Mouse (Mus musculus) 3T3-L1 (cell line): ENCODE measurements at regions not wholly inside any gene's neighbourhood (a gene's known extent, or its start where the extent isn't known, plus 50 kb on each side); places are given as distances from the start of the nearest gene placed in this dataset.

Experiments used
- DNase-seq: peaks from one replicate; pipeline ENCODE4 v3.0.0-alpha.2; 2015; ENCODE audit warnings: low read depth, low spot score

- DNase-seq: no peak
These were observed 175.7 kb upstream of the Spag17 start for GRCm38 (mm10) chr3:99709506-99709905.

GRCm38 (mm10) chr3:99716381-99716780, 168.8 kb upstream of the Spag17 start:
- DNase-seq: no peak

DNA sequence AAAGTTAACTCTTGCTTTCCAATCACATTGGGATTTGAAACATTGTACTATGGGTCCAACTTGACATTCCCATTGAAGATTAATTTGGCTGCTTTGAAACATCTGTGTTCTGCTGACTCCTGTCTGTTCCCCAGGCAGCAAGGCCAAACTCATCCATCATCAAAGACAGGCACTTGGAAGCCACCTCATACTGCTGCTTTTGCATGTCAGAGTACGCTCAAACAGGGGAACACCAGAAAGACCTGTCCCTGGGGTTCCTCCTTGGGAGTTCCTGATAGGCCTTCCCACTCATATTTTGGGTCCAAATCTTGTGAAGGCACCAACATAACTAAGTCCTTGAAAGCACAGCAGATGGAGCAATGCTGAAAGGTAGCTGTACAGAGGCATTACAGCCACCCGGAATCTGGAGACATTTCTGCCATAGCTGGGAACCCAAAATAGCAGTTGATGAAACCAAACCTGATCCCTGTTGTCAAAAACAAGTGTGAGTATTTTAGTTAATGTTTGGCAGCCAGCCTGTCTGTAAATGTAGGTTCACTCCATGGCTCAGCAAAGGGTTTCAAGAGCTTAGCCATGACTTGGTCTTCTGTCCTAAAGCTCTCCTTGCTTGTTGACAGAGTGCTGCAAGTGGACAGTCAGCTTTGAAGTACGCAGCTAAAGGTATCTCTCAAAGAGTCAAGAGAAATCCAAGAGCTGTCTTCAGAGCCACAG, 147.0 kb upstream of the Spag17 start:
- no peak for DNase-seq

DNA sequence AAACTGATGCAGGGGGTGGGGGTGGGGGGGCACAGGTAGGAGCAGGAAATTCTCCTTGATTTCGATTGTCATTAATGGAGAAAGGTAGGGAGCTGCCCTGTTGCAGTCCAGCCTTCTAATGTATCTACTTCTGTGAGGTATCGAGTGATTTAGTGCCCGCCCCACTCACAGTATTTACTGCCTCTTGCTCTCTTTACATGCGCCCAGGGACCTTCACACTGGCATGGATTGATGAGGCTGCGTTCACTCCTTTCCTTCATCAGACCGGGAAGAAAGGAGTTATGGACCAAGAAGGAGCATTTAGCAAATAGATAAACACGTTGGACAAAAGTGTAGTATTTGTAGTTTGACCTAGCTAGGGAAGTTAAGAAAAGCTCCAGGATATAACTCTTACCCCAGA, 145.6 kb upstream of the Spag17 start:
- no peak for DNase-seq

GRCm38 (mm10) chr3:99741249-99742222, 143.7 kb upstream of the Spag17 start:
- no peak for DNase-seq

DNA sequence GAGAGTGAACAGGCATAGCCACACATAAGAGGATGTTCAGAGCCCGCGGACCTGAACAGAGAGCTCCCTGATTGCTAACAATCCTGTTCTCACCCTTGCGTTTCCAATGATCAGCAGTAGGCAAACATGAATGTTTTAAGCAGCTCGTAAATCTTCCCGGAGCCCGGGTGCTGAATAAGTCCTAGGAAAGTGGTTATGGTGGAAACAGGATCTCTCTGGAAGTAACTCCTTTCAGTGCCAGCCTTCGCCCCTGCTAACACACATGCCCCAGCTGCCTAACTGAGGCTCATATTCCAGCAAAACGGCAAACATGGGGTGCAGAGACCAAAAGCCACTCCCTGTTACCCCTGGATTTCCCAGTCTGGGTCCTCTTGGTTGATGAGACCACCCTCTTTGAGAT, 135.5 kb upstream of the Spag17 start:
- DNase-seq: no peak

GRCm38 (mm10) chr3:99778526-99778925, 106.7 kb upstream of the Spag17 start:
- DNase-seq: no peak

- no peak for DNase-seq
These were observed 99.2 kb upstream of the Spag17 start for GRCm38 (mm10) chr3:99785955-99786529.

DNA sequence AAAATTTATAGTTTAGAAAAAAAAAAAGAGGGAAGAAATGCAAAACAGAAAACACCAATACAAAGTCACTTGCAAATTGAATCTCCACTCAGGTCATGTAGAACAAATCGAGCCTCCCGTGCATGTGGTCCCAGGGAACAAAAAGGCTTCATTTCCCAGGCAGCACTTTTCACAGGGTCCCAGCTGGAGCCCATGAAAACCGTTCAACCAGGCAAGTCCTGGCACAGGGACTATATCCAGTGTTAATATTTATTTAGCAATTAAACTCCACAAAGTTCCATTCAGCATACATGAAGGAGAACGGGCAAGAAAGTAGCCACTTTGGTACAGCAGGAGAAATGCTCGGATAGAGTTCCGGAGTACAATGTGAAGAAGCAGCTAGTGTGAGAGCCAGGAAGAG, 93.9 kb upstream of the Spag17 start:
- no peak for DNase-seq

- DNase-seq: peak; percentile 28
These were observed 91.6 kb upstream of the Spag17 start for GRCm38 (mm10) chr3:99793622-99794021.

GRCm38 (mm10) chr3:99795835-99796234, 89.4 kb upstream of the Spag17 start:
- DNase-seq: no peak

DNA sequence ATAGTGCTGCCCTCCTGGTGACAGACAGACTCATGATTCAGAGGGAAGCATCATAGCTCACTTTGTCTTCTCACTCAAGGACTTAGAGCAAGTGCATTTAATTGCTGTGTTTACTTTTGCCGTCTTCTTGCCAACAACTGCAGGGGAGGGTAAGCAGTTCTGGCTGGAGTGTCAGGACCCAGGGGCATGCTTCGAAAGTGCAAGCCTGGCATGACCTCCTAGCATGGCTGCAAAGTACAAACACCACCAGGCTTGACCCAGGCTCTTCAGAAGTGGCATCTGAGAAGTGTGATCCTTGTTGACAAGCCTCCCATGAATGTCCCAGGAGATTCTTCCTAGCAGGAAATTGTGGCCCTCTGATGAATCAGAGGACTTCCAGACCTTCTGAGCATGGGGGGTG, 87.4 kb upstream of the Spag17 start:
- no peak for DNase-seq

- DNase-seq: no peak
These were observed 74.7 kb upstream of the Spag17 start for GRCm38 (mm10) chr3:99810532-99810931.

DNA sequence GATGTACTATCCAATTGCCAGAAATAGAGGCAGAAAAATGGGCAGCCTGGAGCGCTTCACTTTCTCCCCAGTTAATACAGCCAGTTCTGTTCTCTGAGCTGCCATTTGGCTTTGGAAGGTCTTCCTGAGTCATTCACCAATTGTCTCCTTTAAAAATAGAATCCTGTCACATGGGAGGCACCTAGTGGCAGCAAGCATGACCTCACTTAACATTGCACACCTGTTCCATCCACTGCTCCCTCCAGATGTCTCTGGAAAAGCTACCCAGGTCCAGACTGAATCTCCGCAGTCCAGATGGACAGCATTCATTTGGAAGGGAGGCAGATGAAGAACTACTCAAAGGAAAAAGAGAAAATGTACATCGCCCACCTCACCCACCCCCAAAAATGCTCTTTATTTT, 73.9 kb upstream of the Spag17 start:
- DNase-seq: no peak

DNA sequence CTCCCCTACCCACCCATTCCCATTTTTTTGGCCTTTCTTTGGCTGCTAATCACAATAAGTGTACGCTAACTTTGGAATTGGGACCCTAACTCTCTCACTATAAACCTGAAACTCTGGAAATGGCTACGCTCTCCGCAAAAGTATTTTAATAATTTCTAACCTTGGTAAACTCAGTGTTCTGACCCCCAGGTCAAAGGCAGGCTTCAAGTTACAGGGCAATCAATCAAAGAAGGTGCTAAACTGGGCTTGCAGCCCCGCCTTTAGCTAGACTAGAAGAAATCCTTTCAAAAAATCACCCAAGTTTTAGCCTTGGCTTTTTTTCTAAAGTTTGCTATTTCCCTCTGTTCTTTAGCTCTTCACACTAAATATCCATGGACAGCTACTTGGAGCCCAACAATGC, 72.4 kb upstream of the Spag17 start:
- no peak for DNase-seq

- DNase-seq: no peak
These were observed 70.1 kb upstream of the Spag17 start for GRCm38 (mm10) chr3:99815115-99815514.

DNA sequence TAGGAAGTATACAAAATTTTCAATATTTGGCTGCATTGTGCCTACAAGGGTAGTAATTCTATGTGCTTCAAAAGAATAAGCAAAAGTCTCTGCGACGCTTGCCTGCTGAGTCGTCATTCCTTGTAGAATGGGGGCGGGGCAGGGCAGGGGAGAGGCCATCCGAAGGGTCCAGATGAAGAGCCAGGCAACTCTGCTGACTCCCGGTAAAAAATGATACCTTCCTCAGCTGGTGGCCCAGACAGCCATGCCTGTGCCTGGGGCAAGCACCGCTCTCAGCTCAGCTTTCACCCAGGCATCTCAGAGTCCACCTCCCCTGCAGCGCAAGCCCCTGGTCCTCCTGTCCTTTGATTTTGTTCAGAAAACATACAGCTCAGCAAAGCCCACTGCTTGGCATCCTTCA, 67.2 kb upstream of the Spag17 start:
- DNase-seq: no peak

DNA sequence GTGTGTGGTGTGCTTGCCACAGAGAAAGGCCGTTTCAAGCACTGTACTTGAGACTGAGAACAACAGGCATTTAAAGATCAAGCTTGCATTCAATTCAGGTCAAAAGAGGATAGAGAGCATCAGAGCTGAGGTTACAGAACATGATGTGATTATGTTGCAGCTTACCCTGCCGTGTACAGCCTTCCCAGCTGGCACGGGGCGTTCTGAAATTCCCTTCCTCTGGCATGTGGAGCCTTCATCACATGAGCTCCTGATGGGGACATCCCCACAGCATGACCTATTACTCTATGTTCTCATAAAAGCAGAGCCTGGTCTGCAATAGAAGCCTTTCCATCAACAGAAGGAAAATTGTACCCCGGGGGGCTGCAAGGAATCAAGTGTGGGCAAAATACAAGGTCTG, 62.5 kb upstream of the Spag17 start:
- DNase-seq: no peak

- no peak for DNase-seq
These were observed 62.0 kb upstream of the Spag17 start for GRCm38 (mm10) chr3:99823256-99823655.
